Mouse (Mus musculus): ENCODE data around the gene Pla2g12a.

- no peak for TF ChIP-seq CEBPB (IDR thresholded peaks at IDR 0.05; ENCODE audit: low read depth)
- TF ChIP-seq MYOD1 (IDR thresholded peaks at IDR 0.05; ENCODE audit: control insufficient read depth, insufficient read length, low read depth): no peak
Observed at GRCm38 (mm10) chr3:129940780-129941179, 62.4 kb downstream of the Pla2g12a start.

All from C2C12 (cell line).